Mouse (Mus musculus) myocyte (in vitro differentiated cells): ENCODE data around the gene Fam196b.

Experiments used
- MAX ChIP-seq: IDR thresholded peaks from one replicate; pipeline ENCODE4 v1.6.1; 2011; ENCODE audit warnings: low read depth, mild to moderate bottlenecking, control low read depth
- POLR2A ChIP-seq: IDR thresholded peaks from one replicate; pipeline ENCODE4 v1.6.1; 2011; ENCODE audit warnings: low read depth, mild to moderate bottlenecking, control low read depth, moderate library complexity; ENCODE audit not compliant: insufficient read length
- USF1 ChIP-seq: IDR thresholded peaks from one replicate; pipeline ENCODE4 v1.6.1; 2011; ENCODE audit warnings: low read depth, mild to moderate bottlenecking, control low read depth, moderate library complexity

DNA sequence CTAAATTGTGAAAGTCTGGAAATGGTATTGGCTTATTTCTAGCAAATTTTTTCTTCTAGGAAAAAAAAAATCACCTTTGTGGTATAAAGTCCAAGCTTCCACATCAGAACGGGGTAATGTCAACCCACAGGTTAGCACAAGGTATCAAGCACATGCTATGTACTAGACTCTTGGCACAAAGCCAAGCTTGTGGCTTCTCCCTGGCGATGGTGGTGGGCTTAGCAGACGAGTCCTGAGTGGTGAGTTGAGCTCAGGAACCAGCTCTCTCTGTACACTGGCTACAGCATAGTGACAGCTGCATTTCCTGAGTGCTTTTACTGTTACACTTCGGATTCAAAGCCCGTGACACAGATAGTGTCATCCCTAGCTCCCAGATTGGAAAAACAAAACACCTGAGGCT, 2.9 kb upstream of the Fam196b start:
- TF ChIP-seq POLR2A = no peak
- TF ChIP-seq MAX = no peak
- TF ChIP-seq USF1 = no peak
